Mouse (Mus musculus): Measurements from ENCODE around the gene Svbp. TPM values are rescaled to one million over a fixed set of nuclear protein-coding genes. Genes with fewer than 3 reads are reported as not detected.

Svbp gene
- polyA plus RNA-seq, 1 experiment: 26.4 TPM

DNA sequence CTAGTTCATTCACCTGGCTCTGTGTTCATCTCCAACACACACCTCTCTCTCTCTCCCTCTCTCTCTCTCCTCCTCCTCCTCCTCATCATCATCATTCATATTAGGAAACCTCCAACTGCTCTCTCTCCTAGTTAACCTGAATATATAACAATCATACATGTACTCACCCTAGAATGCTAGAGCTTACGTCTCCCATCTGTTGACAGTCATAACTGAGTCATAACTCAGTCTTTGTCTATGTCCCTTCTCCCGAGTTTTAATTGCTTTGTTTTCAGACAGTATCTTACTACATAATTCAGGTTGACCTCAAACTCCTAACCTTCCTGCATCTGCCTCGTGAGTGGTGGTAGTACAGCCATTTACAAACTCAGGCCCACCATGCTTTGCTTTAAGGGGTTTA, 3.8 kb upstream of the Svbp start:
- Histone ChIP-seq H3K27ac (ENCODE audit: insufficient read depth, low read length) (no peak overlapping the region), H3K4me3 (replicated peaks; ENCODE audit: insufficient read depth, low read depth, low read length) (no peak overlapping the region), H3K27me3 (ENCODE audit: control insufficient read depth, insufficient read depth, low read length) (no peaks in the 10 kb centered on the region), H3K4me1 (ENCODE audit: control insufficient read depth, insufficient read depth, low read length) (no peaks in the 10 kb centered on the region)
- DNase-seq: no peak
- no peak for TF ChIP-seq POLR2A (IDR thresholded peaks at IDR 0.05; ENCODE audit: borderline replicate concordance, insufficient read depth, low read length)
- TF ChIP-seq CTCF (IDR thresholded peaks at IDR 0.05; ENCODE audit: borderline replicate concordance, insufficient read depth, low read depth, low read length): no peak
- 71% methylated on average over 3 of the region's 3 CpGs for WGBS

DNA sequence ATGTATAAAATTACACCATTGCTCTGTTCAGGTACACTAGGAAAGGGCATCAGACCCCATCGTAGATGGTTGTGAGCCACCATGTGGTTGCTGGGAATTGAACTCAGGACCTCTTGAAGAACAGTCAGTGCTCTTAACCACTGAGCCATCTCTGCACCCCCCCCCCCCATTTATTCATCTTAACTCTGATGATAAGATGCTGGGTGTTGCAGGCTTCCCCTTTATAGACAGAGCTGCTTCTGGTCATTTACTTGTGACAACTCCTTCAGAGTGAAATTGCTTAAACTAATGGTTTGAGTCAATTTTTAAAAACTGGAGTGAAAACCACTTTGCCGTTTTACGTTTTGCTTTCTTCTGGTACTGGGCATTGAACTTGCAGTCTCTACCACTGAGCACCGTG, 2.3 kb upstream of the Svbp start:
- no peak overlapping the region for H3K27ac ChIP-seq (ENCODE audit: insufficient read depth, low read length)
- no peaks in the 10 kb centered on the region for H3K4me1 ChIP-seq (ENCODE audit: control insufficient read depth, insufficient read depth, low read length)
- 92% methylated on average over 4 of the region's 4 CpGs for WGBS
- TF ChIP-seq POLR2A (IDR thresholded peaks at IDR 0.05; ENCODE audit: borderline replicate concordance, insufficient read depth, low read length): no peak
- TF ChIP-seq CTCF (IDR thresholded peaks at IDR 0.05; ENCODE audit: borderline replicate concordance, insufficient read depth, low read depth, low read length): no peak
- H3K27me3 ChIP-seq (ENCODE audit: control insufficient read depth, insufficient read depth, low read length): no peaks in the 10 kb centered on the region
- DNase-seq: no peak
- no peak overlapping the region for H3K4me3 ChIP-seq (replicated peaks; ENCODE audit: insufficient read depth, low read depth, low read length)

DNA sequence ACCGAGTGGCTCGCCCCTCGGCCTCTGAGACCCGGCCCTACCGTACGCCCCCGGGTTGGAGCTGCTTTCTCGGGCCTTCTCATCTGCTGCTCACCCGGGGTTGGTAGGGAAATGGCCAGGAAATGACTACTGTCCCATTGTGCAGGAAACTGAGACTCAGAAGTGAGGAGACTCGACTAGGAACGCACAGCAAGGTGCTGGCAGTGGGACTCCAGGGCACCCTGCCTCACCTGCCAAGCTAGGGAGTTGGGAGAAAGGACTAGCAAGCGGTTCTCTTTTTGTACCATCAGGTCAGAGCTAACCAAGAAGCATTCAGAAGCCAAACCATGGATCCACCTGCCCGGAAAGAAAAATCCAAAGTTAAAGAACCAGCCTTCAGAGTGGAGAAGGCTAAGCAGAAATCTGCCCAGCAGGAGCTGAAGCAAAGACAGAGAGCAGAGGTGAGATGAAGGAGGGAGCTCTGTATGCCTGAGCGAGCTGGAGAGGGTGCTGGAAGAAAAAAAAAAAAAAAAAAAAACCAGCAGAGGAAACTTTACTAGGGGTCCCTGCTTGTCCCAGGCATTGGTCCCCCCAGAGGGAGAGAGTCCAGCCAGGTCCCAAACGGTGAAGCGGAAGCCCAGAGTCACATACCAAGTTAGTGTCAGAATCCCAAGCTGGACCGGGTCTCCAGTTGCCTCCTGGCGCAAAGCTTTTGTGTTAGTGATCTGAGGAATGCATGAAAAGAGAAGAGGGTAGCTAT, 645 bp downstream of the Svbp start:
- peak in 1 of 2 experiments; percentile 31 for DNase-seq
- peak overlapping the region; percentile 82 for H3K4me3 ChIP-seq (replicated peaks; ENCODE audit: insufficient read depth, low read depth, low read length)
- no peak for TF ChIP-seq CTCF (IDR thresholded peaks at IDR 0.05; ENCODE audit: borderline replicate concordance, insufficient read depth, low read depth, low read length)
- TF ChIP-seq POLR2A (IDR thresholded peaks at IDR 0.05; ENCODE audit: borderline replicate concordance, insufficient read depth, low read length): no peak
- H3K4me1 ChIP-seq (ENCODE audit: control insufficient read depth, insufficient read depth, low read length): no peaks in the 10 kb centered on the region; the same call in 1 of the 2 replicates
- H3K27me3 ChIP-seq (ENCODE audit: control insufficient read depth, insufficient read depth, low read length): no peaks in the 10 kb centered on the region
- 10% methylated on average over 18 of the region's 18 CpGs for WGBS
- no peak overlapping the region for H3K27ac ChIP-seq (ENCODE audit: insufficient read depth, low read length)

DNA sequence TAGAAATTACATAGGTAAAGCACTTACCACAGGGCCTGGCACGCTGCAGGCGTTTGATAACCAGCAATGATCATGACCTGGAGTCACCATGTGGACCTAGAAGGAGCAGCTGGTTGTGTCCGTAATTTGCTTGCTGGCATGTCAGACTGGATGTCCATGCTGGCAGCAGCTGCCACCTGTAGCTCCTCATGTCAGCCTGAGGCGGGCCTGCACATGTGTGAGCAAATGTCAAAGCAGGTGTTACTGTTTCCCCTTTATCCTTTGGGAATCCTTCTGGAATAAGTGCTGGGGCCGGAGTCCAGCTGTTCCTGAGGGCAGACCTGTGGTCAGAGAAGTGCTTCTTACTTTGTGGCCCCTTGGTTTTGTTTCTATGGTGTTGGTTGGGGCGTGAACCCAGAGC, 3.0 kb downstream of the Svbp start:
- no peaks in the 10 kb centered on the region for H3K27me3 ChIP-seq (ENCODE audit: control insufficient read depth, insufficient read depth, low read length)
- no peak overlapping the region for H3K27ac ChIP-seq (ENCODE audit: insufficient read depth, low read length)
- H3K4me3 ChIP-seq (replicated peaks; ENCODE audit: insufficient read depth, low read depth, low read length): no peak overlapping the region
- no peak for TF ChIP-seq CTCF (IDR thresholded peaks at IDR 0.05; ENCODE audit: borderline replicate concordance, insufficient read depth, low read depth, low read length)
- TF ChIP-seq POLR2A (IDR thresholded peaks at IDR 0.05; ENCODE audit: borderline replicate concordance, insufficient read depth, low read length): no peak
- DNase-seq: no peak
- WGBS: 61% methylated on average over 6 of the region's 6 CpGs
- H3K4me1 ChIP-seq (ENCODE audit: control insufficient read depth, insufficient read depth, low read length): no peaks in the 10 kb centered on the region; the same call in 1 of the 2 replicates

GRCm38 (mm10) chr4:119204672-119205071, 9.6 kb downstream of the Svbp start:
- Histone ChIP-seq H3K4me1 (ENCODE audit: control insufficient read depth, insufficient read depth, low read length) (no peaks in the 10 kb centered on the region), H3K4me3 (replicated peaks; ENCODE audit: insufficient read depth, low read depth, low read length) (no peak overlapping the region), H3K27me3 (ENCODE audit: control insufficient read depth, insufficient read depth, low read length) (no peaks in the 10 kb centered on the region), H3K27ac (ENCODE audit: insufficient read depth, low read length) (no peak overlapping the region)
- 20% methylated on average over 8 of the region's 8 CpGs for WGBS
- TF ChIP-seq CTCF (IDR thresholded peaks at IDR 0.05; ENCODE audit: borderline replicate concordance, insufficient read depth, low read depth, low read length) (peak; percentile 67), POLR2A (IDR thresholded peaks at IDR 0.05; ENCODE audit: borderline replicate concordance, insufficient read depth, low read length) (no peak)
- DNase-seq: peak; percentile 24 to 33

GRCm38 (mm10) chr4:119216667-119217066, 21.6 kb downstream of the Svbp start:
- no peaks in the 10 kb centered on the region for H3K27me3 ChIP-seq (ENCODE audit: control insufficient read depth, insufficient read depth, low read length)
- WGBS: 34% methylated on average over 8 of the region's 8 CpGs
- no peak overlapping the region for H3K27ac ChIP-seq (ENCODE audit: insufficient read depth, low read length)
- TF ChIP-seq POLR2A (IDR thresholded peaks at IDR 0.05; ENCODE audit: borderline replicate concordance, insufficient read depth, low read length): no peak
- no peaks in the 10 kb centered on the region; the same call in 1 of the 2 replicates for H3K4me1 ChIP-seq (ENCODE audit: control insufficient read depth, insufficient read depth, low read length)
- H3K4me3 ChIP-seq (replicated peaks; ENCODE audit: insufficient read depth, low read depth, low read length): no peak overlapping the region
- no peak for DNase-seq

- WGBS: 20% methylated on average over 11 of the region's 11 CpGs
- no peak for TF ChIP-seq CTCF (IDR thresholded peaks at IDR 0.05; ENCODE audit: borderline replicate concordance, insufficient read depth, low read depth, low read length)
- TF ChIP-seq POLR2A (IDR thresholded peaks at IDR 0.05; ENCODE audit: borderline replicate concordance, insufficient read depth, low read length): no peak
- H3K4me3 ChIP-seq (replicated peaks; ENCODE audit: insufficient read depth, low read depth, low read length): no peak within 1 kb of the TSS
- H3K27me3 ChIP-seq (ENCODE audit: control insufficient read depth, insufficient read depth, low read length): no peaks in the 10 kb centered on the region
- no peaks in the 10 kb centered on the region; the same call in 1 of the 2 replicates for H3K4me1 ChIP-seq (ENCODE audit: control insufficient read depth, insufficient read depth, low read length)
- no peak within 1 kb of the TSS for H3K27ac ChIP-seq (ENCODE audit: insufficient read depth, low read length)
- DNase-seq: no peak
Observed at GRCm38 (mm10) chr4:119218169-119218568, 23.1 kb downstream of the Svbp start, which contains the start of gene Tmem269. TSS of gene Tmem269 (minus strand) at chr4:119218217.

GRCm38 (mm10) chr4:119223696-119224095, 28.6 kb downstream of the Svbp start:
- Histone ChIP-seq H3K4me1 (ENCODE audit: control insufficient read depth, insufficient read depth, low read length) (no peaks in the 10 kb centered on the region), H3K4me3 (replicated peaks; ENCODE audit: insufficient read depth, low read depth, low read length) (no peak overlapping the region), H3K27me3 (ENCODE audit: control insufficient read depth, insufficient read depth, low read length) (no peaks in the 10 kb centered on the region), H3K27ac (ENCODE audit: insufficient read depth, low read length) (no peak overlapping the region)
- peak; percentile 38 to 53 for DNase-seq
- TF ChIP-seq POLR2A (IDR thresholded peaks at IDR 0.05; ENCODE audit: borderline replicate concordance, insufficient read depth, low read length) (no peak), CTCF (IDR thresholded peaks at IDR 0.05; ENCODE audit: borderline replicate concordance, insufficient read depth, low read depth, low read length) (peak; percentile 67)
- WGBS: 11% methylated on average over 1 of the region's 1 CpGs

All from cerebellum, adult 2 months (tissue).